Mouse (Mus musculus): ENCODE results near the gene Cep95. TPM values are rescaled to one million over a fixed set of nuclear protein-coding genes. Genes with fewer than 3 reads are reported as not detected.

Cep95 gene
- polyA plus RNA-seq, 1 experiment from 2014 or later: 9.5 TPM

GRCm38 (mm10) chr11:106773061-106773460, 16.0 kb upstream of the Cep95 start:
- no peak for TF ChIP-seq CTCF (IDR thresholded peaks at IDR 0.05)
- TF ChIP-seq EP300 (IDR thresholded peaks at IDR 0.05): no peak
- no peaks in the 10 kb centered on the region for H3K9me3 ChIP-seq (ENCODE audit: low read length)
- DNase-seq (ENCODE audit: low spot score) (no peak), ATAC-seq (no peak)
- peaks cover 33% of the 10 kb centered on the region; the same call in 1 of the 2 replicates for H3K36me3 ChIP-seq (ENCODE audit: insufficient read depth, low read length)
- no peak overlapping the region for H3K27ac ChIP-seq (ENCODE audit: low read length)
- H3K4me3 ChIP-seq (ENCODE audit: low read depth, low read length): no peak overlapping the region
- H3K4me1 ChIP-seq (ENCODE audit: insufficient read depth, low read depth, low read length): no peaks in the 10 kb centered on the region
- H3K27me3 ChIP-seq (replicated peaks; ENCODE audit: insufficient read depth, low read length): no peaks in the 10 kb centered on the region
- H3K9ac ChIP-seq (replicated peaks; ENCODE audit: low read depth): no peak overlapping the region
- H3K4me2 ChIP-seq (replicated peaks; ENCODE audit: low read depth, low read length): no peak overlapping the region
- WGBS: 93% methylated on average over 9 of the region's 9 CpGs

- 74% methylated on average over 4 of the region's 4 CpGs for WGBS
- H3K4me3 ChIP-seq (ENCODE audit: low read depth, low read length): no peak overlapping the region
- H3K9me3 ChIP-seq (ENCODE audit: low read length): no peaks in the 10 kb centered on the region
- H3K4me2 ChIP-seq (replicated peaks; ENCODE audit: low read depth, low read length): no peak overlapping the region
- H3K9ac ChIP-seq (replicated peaks; ENCODE audit: low read depth): no peak overlapping the region
- no peaks in the 10 kb centered on the region for H3K27me3 ChIP-seq (replicated peaks; ENCODE audit: insufficient read depth, low read length)
- H3K4me1 ChIP-seq (ENCODE audit: insufficient read depth, low read depth, low read length): peaks cover 7% of the 10 kb centered on the region; the same call in 1 of the 2 replicates
- peaks cover 27% of the 10 kb centered on the region; the same call in 1 of the 2 replicates for H3K36me3 ChIP-seq (ENCODE audit: insufficient read depth, low read length)
- TF ChIP-seq CTCF (IDR thresholded peaks at IDR 0.05) (no peak), EP300 (IDR thresholded peaks at IDR 0.05) (no peak)
- H3K27ac ChIP-seq (ENCODE audit: low read length): no peak overlapping the region
- DNase-seq (ENCODE audit: low spot score) (peak; percentile 73), ATAC-seq (no peak)
These were observed 12.1 kb upstream of the Cep95 start for GRCm38 (mm10) chr11:106776960-106777359.

GRCm38 (mm10) chr11:106777395-106777794, 11.7 kb upstream of the Cep95 start:
- Histone ChIP-seq H3K9ac (replicated peaks; ENCODE audit: low read depth) (no peak overlapping the region), H3K4me1 (ENCODE audit: insufficient read depth, low read depth, low read length) (peaks cover 7% of the 10 kb centered on the region; the same call in 1 of the 2 replicates), H3K27me3 (replicated peaks; ENCODE audit: insufficient read depth, low read length) (no peaks in the 10 kb centered on the region), H3K4me3 (ENCODE audit: low read depth, low read length) (no peak overlapping the region), H3K4me2 (replicated peaks; ENCODE audit: low read depth, low read length) (no peak overlapping the region), H3K9me3 (ENCODE audit: low read length) (no peaks in the 10 kb centered on the region), H3K36me3 (ENCODE audit: insufficient read depth, low read length) (peaks cover 27% of the 10 kb centered on the region; the same call in 1 of the 2 replicates), H3K27ac (ENCODE audit: low read length) (no peak overlapping the region)
- no peak for DNase-seq (ENCODE audit: low spot score)
- WGBS: 81% methylated on average over 3 of the region's 3 CpGs
- ATAC-seq: no peak
- TF ChIP-seq CTCF (IDR thresholded peaks at IDR 0.05) (no peak), EP300 (IDR thresholded peaks at IDR 0.05) (no peak)

GRCm38 (mm10) chr11:106778132-106778531, 10.9 kb upstream of the Cep95 start:
- ATAC-seq (no peak), DNase-seq (ENCODE audit: low spot score) (no peak)
- Histone ChIP-seq H3K36me3 (ENCODE audit: insufficient read depth, low read length) (peaks cover 27% of the 10 kb centered on the region; the same call in 1 of the 2 replicates), H3K27ac (ENCODE audit: low read length) (no peak overlapping the region), H3K9ac (replicated peaks; ENCODE audit: low read depth) (no peak overlapping the region), H3K4me2 (replicated peaks; ENCODE audit: low read depth, low read length) (peak overlapping the region; percentile 9; the same call in 1 of the 2 replicates), H3K27me3 (replicated peaks; ENCODE audit: insufficient read depth, low read length) (no peaks in the 10 kb centered on the region), H3K4me1 (ENCODE audit: insufficient read depth, low read depth, low read length) (peaks cover 7% of the 10 kb centered on the region; the same call in 1 of the 2 replicates), H3K4me3 (ENCODE audit: low read depth, low read length) (peak overlapping the region; percentile 68; the same call in 1 of the 2 replicates), H3K9me3 (ENCODE audit: low read length) (no peaks in the 10 kb centered on the region)
- TF ChIP-seq EP300 (IDR thresholded peaks at IDR 0.05) (no peak), CTCF (IDR thresholded peaks at IDR 0.05) (no peak)
- WGBS: 85% methylated on average over 7 of the region's 7 CpGs

- ATAC-seq: peak; percentile 67
- TF ChIP-seq CTCF (IDR thresholded peaks at IDR 0.05) (no peak; the same call in 1 of the 2 replicates), EP300 (IDR thresholded peaks at IDR 0.05) (no peak)
- Histone ChIP-seq H3K4me3 (ENCODE audit: low read depth, low read length) (peak overlapping the region; percentile 68), H3K27me3 (replicated peaks; ENCODE audit: insufficient read depth, low read length) (no peaks in the 10 kb centered on the region), H3K4me2 (replicated peaks; ENCODE audit: low read depth, low read length) (peak overlapping the region; percentile 91), H3K4me1 (ENCODE audit: insufficient read depth, low read depth, low read length) (peaks cover 7% of the 10 kb centered on the region; the same call in 1 of the 2 replicates), H3K9ac (replicated peaks; ENCODE audit: low read depth) (peak overlapping the region; percentile 75), H3K9me3 (ENCODE audit: low read length) (no peaks in the 10 kb centered on the region), H3K36me3 (ENCODE audit: insufficient read depth, low read length) (peaks cover 32% of the 10 kb centered on the region; the same call in 1 of the 2 replicates), H3K27ac (ENCODE audit: low read length) (peak overlapping the region; percentile 95)
- DNase-seq (ENCODE audit: low spot score): peak; percentile 48
- 2% methylated on average over 38 of the region's 39 CpGs for WGBS
These were observed 10.3 kb upstream of the Cep95 start for GRCm38 (mm10) chr11:106778589-106779387.

- peak within 1 kb of the TSS; percentile 75 for H3K9ac ChIP-seq (replicated peaks; ENCODE audit: low read depth)
- peak; percentile 4; the same call in 1 of the 2 replicates for TF ChIP-seq CTCF (IDR thresholded peaks at IDR 0.05)
- TF ChIP-seq EP300 (IDR thresholded peaks at IDR 0.05): peak; percentile 67; the same call in 1 of the 2 replicates
- H3K36me3 ChIP-seq (ENCODE audit: insufficient read depth, low read length): peaks cover 33% of the 10 kb centered on the region; the same call in 1 of the 2 replicates
- peak within 1 kb of the TSS; percentile 95 for H3K27ac ChIP-seq (ENCODE audit: low read length)
- no peaks in the 10 kb centered on the region for H3K27me3 ChIP-seq (replicated peaks; ENCODE audit: insufficient read depth, low read length)
- no peaks in the 10 kb centered on the region for H3K9me3 ChIP-seq (ENCODE audit: low read length)
- H3K4me2 ChIP-seq (replicated peaks; ENCODE audit: low read depth, low read length): peak within 1 kb of the TSS; percentile 91
- ATAC-seq (peak; percentile 98), DNase-seq (ENCODE audit: low spot score) (peak; percentile 98)
- peak within 1 kb of the TSS; percentile 68 for H3K4me3 ChIP-seq (ENCODE audit: low read depth, low read length)
- 1% methylated on average over 30 of the region's 30 CpGs for WGBS
- peaks cover 7% of the 10 kb centered on the region; the same call in 1 of the 2 replicates for H3K4me1 ChIP-seq (ENCODE audit: insufficient read depth, low read depth, low read length)
These were observed 9.5 kb upstream of the Cep95 start, which contains the start of gene Polg2 for GRCm38 (mm10) chr11:106779388-106780088. Gene Polg2, minus strand, starts transcription at chr11:106779537.

All from lung, postnatal 0 days (tissue).